8 mouse cellular contexts compared by ENCODE assay signal in the genomic region with DNA sequence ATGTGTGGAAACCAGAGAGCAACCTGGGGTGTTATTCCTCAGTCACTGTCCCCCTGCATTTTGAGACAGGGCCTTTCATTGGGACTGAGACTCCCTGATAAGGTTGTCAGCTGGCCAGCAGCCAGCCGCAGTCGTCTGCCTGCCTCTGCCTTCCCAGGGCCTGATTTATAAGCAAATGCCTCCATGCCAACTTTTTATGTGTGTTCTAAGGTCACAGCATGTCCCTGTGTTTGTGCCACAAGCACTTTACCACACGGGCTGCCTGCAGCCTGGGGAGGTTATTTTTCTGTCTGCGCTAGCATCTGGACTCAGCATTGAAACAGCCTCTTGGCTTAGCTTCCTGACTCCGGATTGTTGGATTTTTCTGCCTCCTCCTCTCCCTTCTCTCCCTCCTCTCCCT. TPM values are rescaled to one million over a fixed set of nuclear protein-coding genes. Genes with fewer than 3 reads are reported as not detected.
DNase-seq lines count a peak whose midpoint lies in the region; ATAC-seq and TF ChIP-seq lines count a peak whose summit lies in the region.

No protein-coding gene starts in this region.

- ATAC-seq in forebrain, embryonic 12.5 days (ENCODE audit: low FRiP score): no peak
- no peak for ATAC-seq in forebrain, embryonic 13.5 days
- no peak for ATAC-seq in hindbrain, postnatal 0 days
- peak; percentile 88 for ATAC-seq in megakaryocyte-erythroid progenitor cell, adult 5-6 weeks (replicated peaks; ENCODE audit: low FRiP score, low TSS enrichment, poor library complexity, severe bottlenecking)

- H3K4me1 ChIP-seq in forebrain, embryonic 12.5 days: peaks cover 37% of the 10 kb centered on the region
- H3K4me1 ChIP-seq in forebrain, embryonic 13.5 days: peaks cover 46% of the 10 kb centered on the region
- H3K4me1 ChIP-seq in hindbrain, postnatal 0 days (ENCODE audit: insufficient read depth, low read length): peaks cover 15% of the 10 kb centered on the region; the same call in 1 of the 2 replicates

- H3K36me3 ChIP-seq in forebrain, embryonic 12.5 days (replicated peaks): no peaks in the 10 kb centered on the region
- no peaks in the 10 kb centered on the region for H3K36me3 ChIP-seq in forebrain, embryonic 13.5 days (ENCODE audit: poor library complexity, severe bottlenecking)
- H3K36me3 ChIP-seq in hindbrain, postnatal 0 days (ENCODE audit: insufficient read depth, low read length): no peaks in the 10 kb centered on the region

- H3K27ac ChIP-seq in forebrain, embryonic 12.5 days: peak overlapping the region; percentile 42
- H3K27ac ChIP-seq in forebrain, embryonic 13.5 days: no peak overlapping the region
- H3K27ac ChIP-seq in hindbrain, postnatal 0 days: peak overlapping the region; percentile 7; the same call in 1 of the 2 replicates

- H3K27me3 ChIP-seq in forebrain, embryonic 12.5 days: no peaks in the 10 kb centered on the region
- no peaks in the 10 kb centered on the region for H3K27me3 ChIP-seq in forebrain, embryonic 13.5 days
- no peaks in the 10 kb centered on the region for H3K27me3 ChIP-seq in hindbrain, postnatal 0 days (ENCODE audit: insufficient read depth, low read length)

- H3K4me3 ChIP-seq in forebrain, embryonic 12.5 days (replicated peaks): no peak overlapping the region
- no peak overlapping the region for H3K4me3 ChIP-seq in forebrain, embryonic 13.5 days
- no peak overlapping the region for H3K4me3 ChIP-seq in hindbrain, postnatal 0 days (ENCODE audit: low read length)

- no peak overlapping the region for H3K9ac ChIP-seq in forebrain, embryonic 12.5 days
- no peak overlapping the region for H3K9ac ChIP-seq in forebrain, embryonic 13.5 days
- no peak overlapping the region for H3K9ac ChIP-seq in hindbrain, postnatal 0 days (replicated peaks; ENCODE audit: low read length)

- no peak for TF ChIP-seq CTCF in hindbrain, postnatal 0 days (IDR thresholded peaks at IDR 0.05; ENCODE audit: low read depth)

- no peaks in the 10 kb centered on the region for H3K9me3 ChIP-seq in forebrain, embryonic 12.5 days
- H3K9me3 ChIP-seq in forebrain, embryonic 13.5 days (replicated peaks): no peaks in the 10 kb centered on the region
- H3K9me3 ChIP-seq in hindbrain, postnatal 0 days (ENCODE audit: low read length): no peaks in the 10 kb centered on the region

- DNase-seq in ovary, postnatal 36 days (ENCODE audit: low spot score): peak; percentile 48
- no peak for DNase-seq in ovary, postnatal 14 days (ENCODE audit: low spot score)
- DNase-seq in hindbrain, postnatal 0 days (ENCODE audit: low spot score): peak; percentile 24
- DNase-seq in frontal cortex, postnatal 14 days (ENCODE audit: low spot score in 2 of 2): no peak
- DNase-seq in right cerebral cortex, postnatal 14 days: no peak

- 70% methylated on average over 5 of the region's 5 CpGs for WGBS in forebrain, embryonic 12.5 days
- WGBS in forebrain, embryonic 13.5 days: 46% methylated on average over 5 of the region's 5 CpGs
- WGBS in hindbrain, postnatal 0 days: 22% methylated on average over 5 of the region's 5 CpGs

- no peak overlapping the region for H3K4me2 ChIP-seq in forebrain, embryonic 12.5 days
- no peak overlapping the region for H3K4me2 ChIP-seq in forebrain, embryonic 13.5 days
- H3K4me2 ChIP-seq in hindbrain, postnatal 0 days (ENCODE audit: low read depth, low read length): no peak overlapping the region

RNA-seq across cellular contexts. Expression of a gene that starts 47.9 kb away (rescaled TPM):
- polyA plus RNA-seq in forebrain, embryonic 12.5 days (2016; fragmentation: Nextera tagmentation; extraction: Ambion mirVana): 9.0 and 9.6 TPM in 2 replicates
- 6.8 and 8.0 TPM in 2 replicates for polyA plus RNA-seq in forebrain, embryonic 13.5 days (2015; fragmentation: Nextera tagmentation; extraction: Ambion mirVana)
- 7.6 and 8.4 TPM in 2 replicates for total RNA-seq in hindbrain, postnatal 0 days (2014; rRNA removed)
- 5.5 and 7.0 TPM in 2 replicates for polyA plus RNA-seq in hindbrain, postnatal 0 days (2015; fragmentation: Nextera tagmentation; extraction: Ambion mirVana)
- total RNA-seq in megakaryocyte-erythroid progenitor cell, adult 5-6 weeks (2014; fragmentation: Nextera tagmentation): 7.2 and 14.6 TPM in 2 replicates
- 3.1 and 3.8 TPM in 2 replicates for total RNA-seq in megakaryocyte-erythroid progenitor cell, adult 5-6 weeks (2017)

Comparison
In these comparisons a context has a peak if more than half of its experiments do, and no peak if none do; other contexts are left out.
1. DNase-seq: peak in ovary, postnatal 36 days (single experiment) and hindbrain, postnatal 0 days (single experiment); none in ovary, postnatal 14 days (single experiment), frontal cortex, postnatal 14 days (0 of 2) and right cerebral cortex, postnatal 14 days (single experiment).